Mouse (Mus musculus): ENCODE measurements around the gene Pde8b. TPM values are rescaled to one million over a fixed set of nuclear protein-coding genes. Genes with fewer than 3 reads are reported as not detected.
A peak's percentile ranks its signal among the peaks of the same experiment; 100 is the strongest.

The Pde8b gene
- total and polyA plus RNA-seq, 2 experiments from 2014 or later = 8.1 to 26.4 TPM

GRCm38 (mm10) chr13:95183686-95184085 is 66.5 kb downstream of the Pde8b start:
- H3K36me3 ChIP-seq (ENCODE audit: insufficient read depth, low read length) = no peaks in the 10 kb centered on the region
- H3K9ac ChIP-seq (replicated peaks; ENCODE audit: low read length) = no peak overlapping the region
- WGBS = 92% methylated on average over 2 of the region's 2 CpGs
- H3K4me3 ChIP-seq (ENCODE audit: low read length) = no peak overlapping the region
- H3K4me1 ChIP-seq (ENCODE audit: insufficient read depth, low read length) = peaks cover 4% of the 10 kb centered on the region; the same call in 1 of the 2 replicates
- H3K27me3 ChIP-seq (ENCODE audit: insufficient read depth, low read length) = no peaks in the 10 kb centered on the region
- ATAC-seq = no peak
- H3K9me3 ChIP-seq (ENCODE audit: low read length) = no peaks in the 10 kb centered on the region
- no peak for DNase-seq (ENCODE audit: low spot score)
- H3K4me2 ChIP-seq (ENCODE audit: low read depth, low read length) = no peak overlapping the region
- H3K27ac ChIP-seq = no peak overlapping the region
- no peak for TF ChIP-seq CTCF (IDR thresholded peaks at IDR 0.05; ENCODE audit: low read depth)

GRCm38 (mm10) chr13:95180208-95180607 is 69.9 kb downstream of the Pde8b start:
- ATAC-seq (no peak), DNase-seq (ENCODE audit: low spot score) (no peak)
- Histone ChIP-seq H3K27me3 (ENCODE audit: insufficient read depth, low read length) (no peaks in the 10 kb centered on the region), H3K27ac (no peak overlapping the region), H3K4me3 (ENCODE audit: low read length) (no peak overlapping the region), H3K4me2 (ENCODE audit: low read depth, low read length) (no peak overlapping the region), H3K36me3 (ENCODE audit: insufficient read depth, low read length) (no peaks in the 10 kb centered on the region), H3K9me3 (ENCODE audit: low read length) (no peaks in the 10 kb centered on the region), H3K4me1 (ENCODE audit: insufficient read depth, low read length) (0 out of 2 replicates have a peak, but pooled peaks cover 4% of the 10 kb centered on the region), H3K9ac (replicated peaks; ENCODE audit: low read length) (no peak overlapping the region)
- no peak for TF ChIP-seq CTCF (IDR thresholded peaks at IDR 0.05; ENCODE audit: low read depth)
- 90% methylated on average over 2 of the region's 2 CpGs for WGBS

- DNase-seq (ENCODE audit: low spot score) (peak; percentile 18), ATAC-seq (0 out of 2 replicates have a peak, but pooled peaks have one; percentile 24)
- H3K36me3 ChIP-seq (ENCODE audit: insufficient read depth, low read length) = no peaks in the 10 kb centered on the region
- TF ChIP-seq CTCF (IDR thresholded peaks at IDR 0.05; ENCODE audit: low read depth) = no peak
- H3K4me3 ChIP-seq (ENCODE audit: low read length) = no peak overlapping the region
- H3K4me1 ChIP-seq (ENCODE audit: insufficient read depth, low read length) = 0 out of 2 replicates have a peak, but pooled peaks cover 4% of the 10 kb centered on the region
- peak overlapping the region; percentile 26; the same call in 1 of the 2 replicates for H3K27ac ChIP-seq
- no peaks in the 10 kb centered on the region for H3K27me3 ChIP-seq (ENCODE audit: insufficient read depth, low read length)
- H3K9me3 ChIP-seq (ENCODE audit: low read length) = no peaks in the 10 kb centered on the region
- H3K9ac ChIP-seq (replicated peaks; ENCODE audit: low read length) = no peak overlapping the region
- no peak overlapping the region for H3K4me2 ChIP-seq (ENCODE audit: low read depth, low read length)
- WGBS = 52% methylated on average over 9 of the region's 9 CpGs
Observed at GRCm38 (mm10) chr13:95177326-95177725, 72.8 kb downstream of the Pde8b start.

DNA sequence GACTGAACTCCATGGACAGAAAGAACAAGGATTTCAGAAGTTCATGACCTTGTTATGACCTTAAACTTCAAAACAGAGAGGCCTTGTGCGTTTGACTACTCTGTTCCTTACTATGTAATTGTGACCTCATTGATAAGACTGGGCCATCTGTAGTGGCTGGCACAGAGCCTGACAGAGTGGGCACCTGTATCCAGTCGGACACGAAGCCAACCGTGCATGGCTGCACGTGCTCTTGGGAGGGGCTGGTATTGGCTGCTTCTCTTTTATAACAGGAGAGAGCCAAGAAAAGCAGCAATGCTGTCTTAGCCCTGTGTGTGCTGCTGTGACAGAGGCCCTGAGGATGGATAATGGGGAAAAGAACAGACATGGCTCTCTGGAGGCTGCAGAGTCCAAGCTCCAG is 73.7 kb downstream of the Pde8b start:
- H3K9me3 ChIP-seq (ENCODE audit: low read length) = no peaks in the 10 kb centered on the region
- 40% methylated on average over 5 of the region's 5 CpGs for WGBS
- no peak overlapping the region for H3K4me2 ChIP-seq (ENCODE audit: low read depth, low read length)
- H3K27ac ChIP-seq = no peak overlapping the region
- H3K4me3 ChIP-seq (ENCODE audit: low read length) = no peak overlapping the region
- H3K9ac ChIP-seq (replicated peaks; ENCODE audit: low read length) = no peak overlapping the region
- ATAC-seq (peak; percentile 56; the same call in 1 of the 2 replicates), DNase-seq (ENCODE audit: low spot score) (no peak)
- no peaks in the 10 kb centered on the region for H3K27me3 ChIP-seq (ENCODE audit: insufficient read depth, low read length)
- no peaks in the 10 kb centered on the region for H3K36me3 ChIP-seq (ENCODE audit: insufficient read depth, low read length)
- 0 out of 2 replicates have a peak, but pooled peaks cover 4% of the 10 kb centered on the region for H3K4me1 ChIP-seq (ENCODE audit: insufficient read depth, low read length)
- TF ChIP-seq CTCF (IDR thresholded peaks at IDR 0.05; ENCODE audit: low read depth) = no peak

- no peak overlapping the region for H3K4me2 ChIP-seq (ENCODE audit: low read depth, low read length)
- WGBS = 72% methylated on average over 6 of the region's 6 CpGs
- TF ChIP-seq CTCF (IDR thresholded peaks at IDR 0.05; ENCODE audit: low read depth) = no peak
- H3K9ac ChIP-seq (replicated peaks; ENCODE audit: low read length) = no peak overlapping the region
- DNase-seq (ENCODE audit: low spot score) (no peak), ATAC-seq (no peak)
- no peaks in the 10 kb centered on the region for H3K9me3 ChIP-seq (ENCODE audit: low read length)
- H3K36me3 ChIP-seq (ENCODE audit: insufficient read depth, low read length) = no peaks in the 10 kb centered on the region
- no peaks in the 10 kb centered on the region for H3K27me3 ChIP-seq (ENCODE audit: insufficient read depth, low read length)
- 0 out of 2 replicates have a peak, but pooled peaks cover 4% of the 10 kb centered on the region for H3K4me1 ChIP-seq (ENCODE audit: insufficient read depth, low read length)
- no peak overlapping the region for H3K4me3 ChIP-seq (ENCODE audit: low read length)
- H3K27ac ChIP-seq = no peak overlapping the region
Observed at GRCm38 (mm10) chr13:95174253-95174652, 75.9 kb downstream of the Pde8b start.

DNA sequence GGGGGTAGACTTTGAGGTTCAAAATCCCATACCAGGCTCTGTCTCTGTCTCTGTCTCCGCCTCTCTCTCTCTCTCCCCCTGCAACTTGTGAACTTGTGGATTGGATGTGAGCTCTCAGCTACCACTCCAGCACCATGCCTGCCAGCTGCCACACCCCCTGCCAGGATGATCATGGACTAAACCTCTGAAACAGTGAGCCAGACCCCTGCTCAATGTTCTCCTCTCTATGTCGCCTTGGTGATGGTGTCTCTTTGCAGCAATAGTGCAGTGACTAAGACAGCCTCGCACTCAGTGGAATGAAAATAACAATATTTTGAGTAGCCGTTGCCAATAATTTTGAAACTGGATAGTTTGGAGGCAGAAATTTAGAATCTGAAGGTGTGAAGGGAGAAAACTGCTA is 77.8 kb downstream of the Pde8b start:
- no peaks in the 10 kb centered on the region for H3K9me3 ChIP-seq (ENCODE audit: low read length)
- 0 out of 2 replicates have a peak, but pooled peaks cover 4% of the 10 kb centered on the region for H3K4me1 ChIP-seq (ENCODE audit: insufficient read depth, low read length)
- ATAC-seq = no peak
- WGBS = 92% methylated on average over 4 of the region's 4 CpGs
- H3K4me3 ChIP-seq (ENCODE audit: low read length) = no peak overlapping the region
- H3K27me3 ChIP-seq (ENCODE audit: insufficient read depth, low read length) = no peaks in the 10 kb centered on the region
- TF ChIP-seq CTCF (IDR thresholded peaks at IDR 0.05; ENCODE audit: low read depth) = no peak
- no peak for DNase-seq (ENCODE audit: low spot score)
- no peak overlapping the region for H3K4me2 ChIP-seq (ENCODE audit: low read depth, low read length)
- no peak overlapping the region for H3K9ac ChIP-seq (replicated peaks; ENCODE audit: low read length)
- no peak overlapping the region for H3K27ac ChIP-seq
- no peaks in the 10 kb centered on the region for H3K36me3 ChIP-seq (ENCODE audit: insufficient read depth, low read length)

DNA sequence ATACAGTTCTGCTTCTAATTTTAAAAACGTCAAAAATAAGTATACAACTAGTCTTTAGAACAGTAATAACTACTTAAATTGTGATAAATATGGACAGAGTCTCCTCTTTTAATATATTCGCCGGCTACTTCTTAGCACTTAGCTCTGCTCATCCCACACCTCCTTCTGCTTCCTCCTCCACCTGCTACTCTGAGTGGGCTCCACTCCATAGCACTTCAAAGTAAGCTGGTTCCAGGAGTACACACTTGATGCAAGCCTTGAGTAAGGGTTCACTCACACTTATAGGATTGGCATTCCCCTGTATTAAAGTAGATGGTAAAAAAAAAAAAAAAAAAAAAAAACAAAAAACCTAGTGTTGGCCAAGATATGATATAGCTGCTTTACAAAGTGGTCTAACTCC is 89.9 kb downstream of the Pde8b start:
- Histone ChIP-seq H3K9ac (replicated peaks; ENCODE audit: low read length) (no peak overlapping the region), H3K9me3 (ENCODE audit: low read length) (no peaks in the 10 kb centered on the region), H3K4me1 (ENCODE audit: insufficient read depth, low read length) (no peaks in the 10 kb centered on the region), H3K4me2 (ENCODE audit: low read depth, low read length) (no peak overlapping the region), H3K4me3 (ENCODE audit: low read length) (no peak overlapping the region), H3K27ac (no peak overlapping the region), H3K36me3 (ENCODE audit: insufficient read depth, low read length) (no peaks in the 10 kb centered on the region), H3K27me3 (ENCODE audit: insufficient read depth, low read length) (no peaks in the 10 kb centered on the region)
- ATAC-seq (no peak), DNase-seq (ENCODE audit: low spot score) (no peak)
- TF ChIP-seq CTCF (IDR thresholded peaks at IDR 0.05; ENCODE audit: low read depth) = no peak
- 87% methylated on average over 3 of the region's 3 CpGs for WGBS

Measured in hindbrain, postnatal 0 days (tissue).